Mouse (Mus musculus): Measurements from ENCODE around the gene Tmem81.

DNA sequence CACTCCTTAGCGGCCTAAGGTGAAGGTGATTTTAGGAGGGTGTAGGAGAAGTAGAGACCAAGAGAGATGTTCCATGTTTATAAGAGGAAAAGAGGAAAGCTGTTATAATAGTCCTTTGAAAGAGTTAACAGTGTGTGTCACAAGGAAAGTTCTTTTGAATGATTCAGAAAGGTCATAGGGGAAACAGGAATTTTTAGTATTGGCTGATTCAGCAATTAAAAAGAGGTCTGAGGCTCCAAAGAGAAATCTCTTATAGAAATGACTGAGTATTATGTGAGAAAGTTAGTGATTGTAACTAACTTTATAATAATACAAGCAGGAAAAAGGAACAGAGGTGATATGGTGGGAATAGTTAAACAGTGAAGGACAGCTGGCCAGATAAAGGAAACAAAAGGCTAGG is 26.6 kb upstream of the Tmem81 start:
- TF ChIP-seq CTCF (IDR thresholded peaks at IDR 0.05; ENCODE audit: borderline replicate concordance, insufficient read depth, low read depth, low read length) (no peak), POLR2A (IDR thresholded peaks at IDR 0.05; ENCODE audit: borderline replicate concordance, insufficient read depth, low read length) (no peak)
